Mouse (Mus musculus) activated CD4-positive, CD25-positive, alpha-beta regulatory T cell, adult 4 months (primary cell): Measurements from ENCODE around the gene Abi2. TPM values are rescaled to one million over a fixed set of nuclear protein-coding genes. Genes with fewer than 3 reads are reported as not detected.
A peak's percentile ranks its signal among the peaks of the same experiment; 100 is the strongest.

ENCODE experiments used
- ATAC-seq: one replicate; pipeline ENCODE4 v1.8.0; 2017
- polyA plus RNA-seq, 2 experiments: library from polyadenylated mRNA; unstranded; fragments of 100-300 nt; shearing (Covaris generic); gene quantifications; one replicate each; pipeline ENCODE4 v1.2.1; 2017

Abi2 gene
- polyA plus RNA-seq, 2 experiments from 2014 or later: 13.5 to 14.4 TPM

- ATAC-seq: no peak
These were observed 81.1 kb downstream of the Abi2 start for GRCm38 (mm10) chr1:60490510-60490909.

GRCm38 (mm10) chr1:60492404-60492803 lies 83.0 kb downstream of the Abi2 start:
- no peak for ATAC-seq

GRCm38 (mm10) chr1:60493421-60493820 lies 84.0 kb downstream of the Abi2 start:
- ATAC-seq: no peak

GRCm38 (mm10) chr1:60503456-60503855 lies 94.0 kb downstream of the Abi2 start:
- no peak for ATAC-seq

GRCm38 (mm10) chr1:60510584-60510983 lies 101.2 kb downstream of the Abi2 start:
- ATAC-seq: no peak

- ATAC-seq: peak; percentile 40
These were observed 120.7 kb downstream of the Abi2 start for GRCm38 (mm10) chr1:60530107-60530506.

- ATAC-seq: peak; percentile 36
These were observed 121.2 kb downstream of the Abi2 start for GRCm38 (mm10) chr1:60530636-60531035.

Other genes with a start within 250 kb of the Abi2 start
- gene Nbeal1, start 229.0 kb upstream of the Abi2 start, polyA plus RNA-seq: 1 to 10 TPM; 6.1 to 6.8 TPM
- 10 to 100 TPM; 23.8 to 23.9 TPM for gene Cyp20a1, start 66.3 kb upstream of the Abi2 start, polyA plus RNA-seq
- gene Raph1, start 157.5 kb downstream of the Abi2 start, polyA plus RNA-seq: 1 to 10 TPM; 4.1 to 6.8 TPM